Mouse (Mus musculus) limb, embryonic 15.5 days (tissue): ENCODE data around the gene Rara. TPM values are rescaled to one million over a fixed set of nuclear protein-coding genes. Genes with fewer than 3 reads are reported as not detected.
"Not testable (repeated sequence)": the region's sequence is repeated elsewhere in the genome, so short reads cannot be mapped to it uniquely, and the experiment has no call there.

Experiments
- ATAC-seq: fragments of 200-750 bp; cut with Nextera tagmentation; 2 replicates; pipeline ENCODE4 v1.8.0; 2017; ENCODE audit warnings: low read depth, moderate TSS enrichment; ENCODE audit not compliant: insufficient number of reproducible peaks, low FRiP score, low TSS enrichment
- H3K27ac ChIP-seq: fragments of 300-500 bp; sonication (generic); 2 replicates; pipeline ENCODE4 v1.5.1; 2015; ENCODE audit warnings: moderate library complexity, mild to moderate bottlenecking, inconsistent platforms
- H3K27me3 ChIP-seq: fragments of 300-500 bp; sonication (generic); 2 replicates; pipeline ENCODE4 v1.6.1; 2015; ENCODE audit warnings: inconsistent platforms
- H3K36me3 ChIP-seq: fragments of 300-500 bp; sonication (generic); 2 replicates; pipeline ENCODE4 v1.6.1; 2015; ENCODE audit warnings: inconsistent platforms
- H3K4me1 ChIP-seq: fragments of 300-500 bp; sonication (generic); 2 replicates; pipeline ENCODE4 v1.6.1; 2015; ENCODE audit warnings: inconsistent platforms
- H3K4me2 ChIP-seq: fragments of 300-500 bp; sonication (generic); 2 replicates; pipeline ENCODE4 v1.6.1; 2015; ENCODE audit warnings: mild to moderate bottlenecking, inconsistent platforms
- H3K4me3 ChIP-seq: fragments of 300-500 bp; sonication (generic); 2 replicates; pipeline ENCODE4 v1.5.1; 2015; ENCODE audit warnings: mild to moderate bottlenecking, inconsistent platforms
- H3K9ac ChIP-seq: fragments of 300-500 bp; sonication (generic); 2 replicates; pipeline ENCODE4 v1.6.1; 2015; ENCODE audit warnings: inconsistent platforms
- H3K9me3 ChIP-seq: fragments of 300-500 bp; sonication (generic); 2 replicates; pipeline ENCODE4 v1.6.1; 2016; ENCODE audit warnings: inconsistent platforms
- whole genome bisulfite sequencing: fragments of 180-500 bp; shearing (Covaris S2); methylation state at CpG from one replicate; pipeline ENCODE4 v1.1.7; 2015; 5-methylcytosine and 5-hydroxymethylcytosine counted together
- polyA plus RNA-seq: library from polyadenylated mRNA; unstranded; fragments of >200 nt; fragmentation: Nextera tagmentation; extraction: Ambion mirVana; gene quantifications from 2 replicates; pipeline ENCODE4 v1.2.1, GENCODE M21; 2015

Rara gene
- polyA plus RNA-seq, 1 experiment from 2014 or later, result 43.9 TPM

DNA sequence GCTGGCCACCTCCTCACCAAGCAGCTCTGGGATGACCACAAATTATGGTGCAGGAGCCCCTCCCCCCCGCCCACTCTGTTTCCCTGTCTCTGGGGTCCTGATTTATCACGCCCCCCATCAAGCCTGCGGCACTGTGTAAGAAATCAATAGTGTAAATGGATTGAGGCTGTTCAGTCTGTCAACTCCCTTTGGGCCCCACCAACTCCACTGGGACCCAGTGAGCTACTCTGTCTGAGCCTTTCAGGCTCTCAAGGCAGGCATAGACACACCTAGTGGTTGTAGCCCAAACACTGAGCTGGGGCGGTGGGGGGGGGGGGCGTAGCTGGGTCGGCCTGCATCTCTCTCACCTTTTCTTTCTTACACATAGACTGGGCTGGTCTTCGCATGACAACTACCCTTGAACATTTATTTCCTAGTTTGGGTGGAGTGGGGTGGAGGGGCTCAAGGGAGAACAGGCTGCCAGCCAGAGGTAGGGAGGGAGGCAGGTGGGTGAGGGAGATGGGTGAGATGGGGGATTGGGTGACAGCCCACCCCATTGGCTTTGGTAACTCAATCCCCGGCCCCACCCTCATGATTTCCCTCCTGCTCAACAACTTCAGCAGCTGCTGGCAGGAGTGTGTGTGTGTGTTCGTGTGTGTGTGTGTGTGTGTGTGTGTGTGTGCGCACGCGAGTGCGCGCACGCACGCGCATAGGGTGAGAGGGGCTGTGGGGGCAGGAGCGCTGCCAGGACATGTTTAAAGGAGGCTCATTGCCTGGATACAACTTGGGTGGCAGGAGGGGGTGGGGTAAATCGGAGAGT, 4.9 kb downstream of the Rara start:
- peaks cover 93% of the 10 kb centered on the region for H3K4me1 ChIP-seq
- H3K9ac ChIP-seq, result no peak overlapping the region
- ATAC-seq, result peak; percentile 18
- peak overlapping the region; percentile 94 for H3K27ac ChIP-seq
- 0 out of 2 replicates have a peak overlapping the region, but pooled peaks have one; percentile 3 for H3K4me3 ChIP-seq
- H3K27me3 ChIP-seq, result no peaks in the 10 kb centered on the region
- no peaks in the 10 kb centered on the region for H3K9me3 ChIP-seq
- H3K4me2 ChIP-seq, result peak overlapping the region; percentile 41
- no peaks in the 10 kb centered on the region for H3K36me3 ChIP-seq
- 7% methylated on average over 19 of the region's 19 CpGs for WGBS

DNA sequence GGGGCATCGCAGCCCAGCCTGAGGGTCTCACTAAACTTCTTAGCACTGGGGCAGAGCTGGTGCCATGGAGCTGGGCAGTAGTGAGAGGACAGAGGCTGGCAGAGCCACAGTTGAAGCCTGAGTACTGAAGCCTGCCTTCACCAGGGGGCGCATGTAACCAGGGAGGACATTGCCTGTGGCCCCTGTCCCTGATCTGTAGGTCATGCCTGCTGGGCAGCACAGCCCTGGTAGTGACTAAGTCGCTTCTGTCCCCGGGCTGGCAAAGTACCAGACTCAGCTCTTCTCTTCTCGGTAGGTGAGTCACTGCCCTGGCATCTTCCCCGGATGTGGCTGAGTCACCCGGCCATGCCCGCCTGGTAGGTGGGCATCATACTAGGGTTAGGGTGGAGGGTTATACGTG, 5.5 kb downstream of the Rara start:
- no peak for ATAC-seq
- peaks cover 87% of the 10 kb centered on the region for H3K4me1 ChIP-seq
- WGBS, result 21% methylated on average over 9 of the region's 9 CpGs
- H3K9ac ChIP-seq, result no peak overlapping the region
- H3K27ac ChIP-seq, result peak overlapping the region; percentile 94
- H3K4me2 ChIP-seq, result peak overlapping the region; percentile 41
- H3K36me3 ChIP-seq, result no peaks in the 10 kb centered on the region
- no peak overlapping the region for H3K4me3 ChIP-seq
- H3K9me3 ChIP-seq, result no peaks in the 10 kb centered on the region
- H3K27me3 ChIP-seq, result no peaks in the 10 kb centered on the region

DNA sequence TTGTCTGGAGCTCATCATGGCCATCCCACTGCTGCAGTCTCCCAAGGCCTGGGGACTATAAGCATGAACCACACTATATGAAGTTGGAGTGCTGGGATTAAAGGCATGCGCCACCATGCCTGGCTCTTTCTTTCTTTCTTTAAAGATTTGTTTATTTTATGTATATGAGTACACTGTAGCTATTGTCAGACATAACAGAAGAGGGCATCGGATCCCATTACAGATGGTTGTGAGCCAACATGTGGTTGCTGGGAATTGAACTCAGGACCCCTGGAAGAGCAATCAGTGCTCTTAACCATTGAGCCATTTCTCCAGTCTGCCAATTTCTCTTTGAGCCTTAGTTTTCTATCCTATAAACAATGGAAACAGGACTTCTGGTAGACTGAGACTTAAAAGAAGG, 6.2 kb downstream of the Rara start:
- 96% methylated on average over 2 of the region's 2 CpGs for WGBS
- ATAC-seq, H3K4me3 ChIP-seq, H3K27me3 ChIP-seq, H3K9me3 ChIP-seq, H3K36me3 ChIP-seq, H3K9ac ChIP-seq, H3K4me2 ChIP-seq: not testable (repeated sequence)
- peaks cover 87% of the 10 kb centered on the region for H3K4me1 ChIP-seq
- peak overlapping the region; percentile 94; the same call in 1 of the 2 replicates for H3K27ac ChIP-seq

DNA sequence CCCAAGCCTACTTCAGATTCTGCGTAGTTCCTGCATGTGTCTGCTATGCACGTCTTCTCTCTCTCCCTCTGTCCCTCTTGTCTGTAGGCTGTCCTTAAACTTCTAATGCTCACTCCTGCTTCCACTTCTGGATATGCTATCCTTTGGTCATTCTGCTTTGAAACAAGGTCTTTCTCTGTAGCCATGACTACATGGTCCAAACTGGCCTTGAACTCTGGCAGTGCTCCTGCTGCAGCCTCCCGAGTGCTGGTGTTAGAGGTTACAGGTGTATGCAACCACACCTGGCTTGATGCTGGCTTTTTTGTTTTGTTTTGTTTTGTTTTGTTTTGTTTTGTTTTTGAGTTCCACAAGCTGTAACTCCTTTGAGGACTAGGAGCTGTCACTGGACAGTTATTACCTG, 6.7 kb downstream of the Rara start:
- Histone ChIP-seq H3K4me2 (no peak overlapping the region), H3K36me3 (no peaks in the 10 kb centered on the region), H3K4me3 (no peak overlapping the region), H3K4me1 (peaks cover 87% of the 10 kb centered on the region), H3K9me3 (no peaks in the 10 kb centered on the region), H3K27me3 (no peaks in the 10 kb centered on the region), H3K27ac (0 out of 2 replicates have a peak overlapping the region, but pooled peaks have one; percentile 47), H3K9ac (no peak overlapping the region)
- WGBS, result 78% methylated on average over 3 of the region's 3 CpGs
- no peak for ATAC-seq

DNA sequence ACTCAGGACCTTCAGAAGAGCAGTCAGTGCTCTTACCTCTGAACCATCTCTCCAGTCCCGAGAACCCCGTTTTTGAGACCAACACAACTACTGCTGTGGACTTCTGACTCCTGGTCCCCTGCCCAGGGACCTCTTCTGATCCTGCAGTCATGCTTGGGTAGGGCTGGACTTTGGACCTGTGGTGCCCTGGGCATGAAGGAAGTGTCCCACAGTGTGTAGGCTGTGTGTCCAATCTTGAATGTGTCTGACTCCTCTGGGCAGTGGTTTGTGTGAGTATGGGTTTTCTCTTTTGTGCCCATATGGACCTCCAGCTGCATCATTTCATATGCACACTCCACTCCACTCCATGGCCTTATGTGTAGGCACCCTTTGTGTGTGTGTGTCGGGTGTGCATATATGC, 7.5 kb downstream of the Rara start:
- H3K4me2 ChIP-seq, result no peak overlapping the region
- H3K9ac ChIP-seq, result no peak overlapping the region
- ATAC-seq, result no peak
- H3K36me3 ChIP-seq, result no peaks in the 10 kb centered on the region
- no peaks in the 10 kb centered on the region for H3K27me3 ChIP-seq
- peaks cover 87% of the 10 kb centered on the region for H3K4me1 ChIP-seq
- 87% methylated on average over 3 of the region's 3 CpGs for WGBS
- H3K4me3 ChIP-seq, result no peak overlapping the region
- no peaks in the 10 kb centered on the region for H3K9me3 ChIP-seq
- peak overlapping the region; percentile 77 for H3K27ac ChIP-seq

DNA sequence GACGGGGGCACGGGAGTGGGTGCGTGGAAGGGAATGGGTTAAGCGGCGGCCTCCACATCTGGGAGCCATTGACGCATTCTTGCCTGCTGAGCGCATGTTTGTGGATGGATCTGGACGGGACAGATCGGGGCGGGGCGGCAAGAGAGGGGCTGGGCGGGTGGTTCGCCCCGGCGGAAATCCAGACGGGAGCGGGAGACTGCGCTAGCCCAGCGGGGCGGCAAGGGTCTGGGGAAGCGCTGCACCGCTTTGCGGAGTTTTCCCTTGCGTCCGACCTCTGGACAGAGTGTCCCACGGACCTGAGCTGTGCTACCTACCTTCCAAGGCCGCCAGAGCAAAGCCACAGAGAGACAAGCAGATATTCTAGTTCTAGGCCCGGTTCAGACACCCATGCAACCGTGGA, 8.6 kb downstream of the Rara start:
- H3K4me3 ChIP-seq, result peak overlapping the region; percentile 77
- peaks cover 87% of the 10 kb centered on the region for H3K4me1 ChIP-seq
- H3K9ac ChIP-seq, result peak overlapping the region; percentile 33; the same call in 1 of the 2 replicates
- no peaks in the 10 kb centered on the region for H3K36me3 ChIP-seq
- H3K9me3 ChIP-seq, result no peaks in the 10 kb centered on the region
- under 1% methylated on average over 29 of the region's 29 CpGs for WGBS
- H3K4me2 ChIP-seq, result peak overlapping the region; percentile 80
- ATAC-seq, result no peak; the same call in 1 of the 2 replicates
- no peaks in the 10 kb centered on the region for H3K27me3 ChIP-seq
- peak overlapping the region; percentile 95 for H3K27ac ChIP-seq

DNA sequence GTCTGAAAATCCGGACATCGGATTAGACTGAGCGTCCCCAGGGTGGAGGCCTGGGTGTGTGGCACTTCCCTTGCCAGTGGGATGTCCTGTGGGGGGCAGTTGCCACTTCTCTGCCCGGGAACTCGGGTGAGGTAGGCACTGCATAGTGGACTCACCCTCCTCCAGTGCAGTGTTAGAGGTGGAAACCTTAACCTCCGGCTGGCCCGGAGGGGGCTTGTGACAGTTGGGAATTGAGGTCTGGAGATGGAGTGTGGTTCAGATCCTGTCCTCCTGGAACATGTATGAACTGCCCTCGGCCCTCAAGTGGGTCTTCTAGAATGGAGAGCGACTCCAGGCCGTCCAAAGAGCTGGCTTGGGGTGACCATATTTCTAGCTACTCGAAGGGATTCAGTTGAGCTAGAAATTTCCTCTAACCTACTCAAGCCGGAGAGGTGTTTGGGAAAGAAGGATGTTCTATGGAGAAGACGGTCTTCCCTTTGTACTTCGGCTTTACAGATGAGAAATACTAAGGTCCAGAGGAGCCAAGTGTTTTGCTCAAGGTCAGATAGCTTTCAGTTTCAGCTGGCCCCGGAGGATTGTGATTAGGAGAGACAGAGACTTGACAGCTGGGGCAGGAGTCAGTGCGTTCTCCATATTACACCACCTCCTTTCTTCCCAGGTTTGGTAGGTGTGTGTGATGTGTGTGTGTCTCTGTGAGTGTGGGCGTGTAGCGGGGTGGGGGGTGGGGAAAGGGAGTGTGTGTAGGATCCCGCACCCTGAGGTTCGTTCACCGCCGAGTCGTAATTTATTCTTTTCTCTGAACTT, 9.2 kb downstream of the Rara start:
- ATAC-seq, result 0 out of 2 replicates have a peak, but pooled peaks have one; percentile 0
- H3K9me3 ChIP-seq, result no peaks in the 10 kb centered on the region
- H3K27me3 ChIP-seq, result no peaks in the 10 kb centered on the region
- H3K36me3 ChIP-seq, result no peaks in the 10 kb centered on the region
- H3K4me1 ChIP-seq, result peaks cover 87% of the 10 kb centered on the region
- 2% methylated on average over 23 of the region's 23 CpGs for WGBS
- peak overlapping the region; percentile 77 for H3K4me3 ChIP-seq
- H3K9ac ChIP-seq, result 0 out of 2 replicates have a peak overlapping the region, but pooled peaks have one; percentile 33
- H3K27ac ChIP-seq, result peak overlapping the region; percentile 95
- peak overlapping the region; percentile 80 for H3K4me2 ChIP-seq

DNA sequence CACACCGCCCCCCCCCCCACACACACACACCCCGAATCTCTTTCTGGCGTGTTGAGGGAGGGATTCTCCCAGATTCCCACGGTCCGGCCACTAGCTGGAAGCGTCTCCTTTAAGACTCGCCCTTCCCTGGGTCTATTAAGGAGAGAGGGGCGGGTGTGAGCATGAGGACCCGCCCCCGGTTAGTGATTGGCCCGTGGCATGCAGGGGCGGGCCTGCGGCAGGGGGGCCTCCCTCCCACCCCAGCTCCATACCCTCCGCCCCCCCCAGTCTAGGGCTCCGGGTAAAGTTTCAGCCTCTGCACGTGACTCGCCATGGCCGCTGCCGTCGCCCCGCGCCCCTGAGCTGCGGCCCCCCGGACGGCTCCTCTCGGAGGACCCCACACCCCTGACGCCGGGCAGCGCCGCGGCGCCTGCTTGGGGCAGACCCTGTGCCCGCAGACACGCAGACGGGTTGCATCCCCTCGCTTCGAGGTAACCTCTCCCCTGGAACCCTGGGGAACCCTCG, 9.8 kb downstream of the Rara start:
- WGBS, result 1% methylated on average over 37 of the region's 38 CpGs
- Histone ChIP-seq H3K4me3 (peak overlapping the region; percentile 77), H3K4me1 (peaks cover 87% of the 10 kb centered on the region), H3K36me3 (no peaks in the 10 kb centered on the region), H3K27ac (peak overlapping the region; percentile 95), H3K9ac (peak overlapping the region; percentile 78), H3K9me3 (no peaks in the 10 kb centered on the region), H3K27me3 (no peaks in the 10 kb centered on the region), H3K4me2 (peak overlapping the region; percentile 80)
- ATAC-seq, result peak; percentile 90

DNA sequence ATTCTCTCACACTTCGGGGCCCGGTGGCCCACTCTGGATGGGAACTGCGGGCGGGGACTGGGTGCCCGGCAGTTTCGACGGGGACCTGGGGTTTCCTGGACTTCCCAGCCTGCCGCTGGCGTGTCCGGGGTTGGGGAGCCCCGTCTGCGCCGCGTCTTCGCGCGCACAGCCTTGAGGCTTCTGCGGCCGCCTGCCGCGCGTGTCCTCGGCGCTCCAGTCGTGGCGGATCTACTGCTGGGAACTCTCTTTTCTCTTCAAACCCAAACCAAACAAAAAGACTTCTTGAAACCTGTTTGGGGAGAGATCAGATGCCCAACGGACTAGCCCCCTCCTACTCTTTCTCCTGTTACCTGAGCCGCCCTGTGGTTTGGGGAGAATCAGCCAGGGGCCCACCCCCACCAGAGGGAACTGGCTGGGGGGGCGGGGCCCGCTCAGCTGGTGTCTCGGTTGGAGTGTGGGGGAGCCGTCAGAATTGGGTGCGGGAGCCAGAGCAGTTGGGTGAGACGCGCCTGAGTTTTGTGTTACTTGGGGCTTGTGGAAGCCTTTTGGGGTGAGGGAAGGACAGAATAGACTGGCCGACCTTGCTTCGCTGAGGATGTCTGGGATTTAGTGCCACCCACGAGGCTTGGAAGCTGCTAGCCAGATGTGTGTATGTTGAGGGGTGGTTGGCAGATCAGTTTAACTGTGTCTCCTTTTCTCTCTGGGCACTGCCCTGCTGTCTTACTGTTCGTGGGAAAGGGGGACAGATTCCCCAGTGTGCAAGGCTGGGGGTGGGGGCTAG, 10.5 kb downstream of the Rara start:
- Histone ChIP-seq H3K9me3 (no peaks in the 10 kb centered on the region), H3K9ac (peak overlapping the region; percentile 78), H3K36me3 (no peaks in the 10 kb centered on the region), H3K4me2 (peak overlapping the region; percentile 80), H3K4me3 (peak overlapping the region; percentile 77), H3K4me1 (peaks cover 87% of the 10 kb centered on the region), H3K27me3 (no peaks in the 10 kb centered on the region), H3K27ac (peak overlapping the region; percentile 95)
- whole genome bisulfite sequencing, result under 1% methylated on average over 39 of the region's 39 CpGs
- no peak; the same call in 1 of the 2 replicates for ATAC-seq

DNA sequence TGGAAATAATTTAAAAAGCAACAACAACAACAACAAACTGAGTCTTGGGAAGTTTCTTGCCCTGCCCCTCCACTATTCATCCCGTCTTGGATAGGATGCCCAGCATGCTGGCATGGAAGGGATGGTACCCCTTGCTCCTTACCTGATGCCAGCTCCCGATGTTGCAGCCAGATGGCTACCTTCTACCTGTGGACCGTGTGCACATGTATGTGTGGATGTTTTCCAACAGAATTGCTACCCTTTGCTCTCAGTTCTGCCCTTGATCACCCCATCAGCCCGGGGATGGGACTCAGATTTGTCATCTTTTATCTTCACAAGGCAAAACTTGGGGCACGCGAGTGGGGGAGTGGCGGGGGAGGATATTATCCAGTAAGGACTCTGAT, 11.1 kb downstream of the Rara start:
- Histone ChIP-seq H3K27me3 (no peaks in the 10 kb centered on the region), H3K36me3 (no peaks in the 10 kb centered on the region), H3K4me3 (peak overlapping the region; percentile 77), H3K4me1 (peaks cover 87% of the 10 kb centered on the region), H3K9ac (peak overlapping the region; percentile 78), H3K9me3 (no peaks in the 10 kb centered on the region), H3K27ac (peak overlapping the region; percentile 95), H3K4me2 (peak overlapping the region; percentile 80)
- WGBS, result 30% methylated on average over 7 of the region's 7 CpGs
- ATAC-seq, result no peak
